Mouse (Mus musculus): ENCODE data around the gene Osbpl8.

- no peak for TF ChIP-seq CTCF (IDR thresholded peaks at IDR 0.05; ENCODE audit: low read depth)
- no peak for TF ChIP-seq EP300 (IDR thresholded peaks at IDR 0.05; ENCODE audit: low read depth)
These were observed 9.5 kb upstream of the Osbpl8 start for GRCm38 (mm10) chr10:111155065-111155464.
